Mouse (Mus musculus): Measurements from ENCODE around the gene Ifit1bl2. TPM values are rescaled to one million over a fixed set of nuclear protein-coding genes. Genes with fewer than 3 reads are reported as not detected.
"Not testable (repeated sequence)": the region's sequence is repeated elsewhere in the genome, so short reads cannot be mapped to it uniquely, and the experiment has no call there.

The Ifit1bl2 gene
- polyA plus RNA-seq, 1 experiment from 2014 or later = 0.04 TPM

- Histone ChIP-seq H3K36me3 (no peaks in the 10 kb centered on the region), H3K27ac (no peak overlapping the region), H3K4me3 (no peak overlapping the region), H3K27me3 (ENCODE audit: insufficient read depth, poor library complexity, severe bottlenecking) (no peaks in the 10 kb centered on the region), H3K4me1 (replicated peaks) (no peaks in the 10 kb centered on the region), H3K9me3 (no peaks in the 10 kb centered on the region)
- 80% methylated on average over 5 of the region's 5 CpGs for WGBS
- no peak for DNase-seq (ENCODE audit: low spot score)
Measured at GRCm38 (mm10) chr19:34642616-34643015, 2.1 kb upstream of the Ifit1bl2 start.

GRCm38 (mm10) chr19:34636933-34637557 is 3.5 kb downstream of the Ifit1bl2 start:
- no peak overlapping the region for H3K4me3 ChIP-seq
- no peaks in the 10 kb centered on the region for H3K27me3 ChIP-seq (ENCODE audit: insufficient read depth, poor library complexity, severe bottlenecking)
- DNase-seq (ENCODE audit: low spot score) = peak; percentile 47
- no peaks in the 10 kb centered on the region for H3K9me3 ChIP-seq
- no peak overlapping the region for H3K27ac ChIP-seq
- no peaks in the 10 kb centered on the region for H3K36me3 ChIP-seq
- H3K4me1 ChIP-seq (replicated peaks) = no peaks in the 10 kb centered on the region
- 17% methylated on average over 3 of the region's 3 CpGs for WGBS

- 77% methylated on average over 2 of the region's 2 CpGs for WGBS
- Histone ChIP-seq H3K4me1 (replicated peaks) (no peaks in the 10 kb centered on the region), H3K36me3 (no peaks in the 10 kb centered on the region), H3K27ac (no peak overlapping the region), H3K27me3 (ENCODE audit: insufficient read depth, poor library complexity, severe bottlenecking) (no peaks in the 10 kb centered on the region), H3K9me3 (no peaks in the 10 kb centered on the region), H3K4me3 (no peak overlapping the region)
- no peak for DNase-seq (ENCODE audit: low spot score)
Measured at GRCm38 (mm10) chr19:34633484-34633883, 7.1 kb downstream of the Ifit1bl2 start.

GRCm38 (mm10) chr19:34631487-34631886 is 9.1 kb downstream of the Ifit1bl2 start:
- Histone ChIP-seq H3K4me3 (no peak overlapping the region), H3K4me1 (replicated peaks) (no peaks in the 10 kb centered on the region), H3K27me3 (ENCODE audit: insufficient read depth, poor library complexity, severe bottlenecking) (no peaks in the 10 kb centered on the region), H3K9me3 (no peaks in the 10 kb centered on the region), H3K27ac (no peak overlapping the region), H3K36me3 (no peaks in the 10 kb centered on the region)
- DNase-seq (ENCODE audit: low spot score) = no peak

- WGBS = 79% methylated on average over 2 of the region's 2 CpGs
- no peaks in the 10 kb centered on the region for H3K4me1 ChIP-seq (replicated peaks)
- H3K27ac ChIP-seq = no peak overlapping the region
- H3K27me3 ChIP-seq (ENCODE audit: insufficient read depth, poor library complexity, severe bottlenecking) = no peaks in the 10 kb centered on the region
- no peak for DNase-seq (ENCODE audit: low spot score)
- H3K4me3 ChIP-seq = no peak overlapping the region
- H3K9me3 ChIP-seq = no peaks in the 10 kb centered on the region
- H3K36me3 ChIP-seq = no peaks in the 10 kb centered on the region
Measured at GRCm38 (mm10) chr19:34627496-34627895, 13.0 kb downstream of the Ifit1bl2 start.

GRCm38 (mm10) chr19:34624663-34625062 is 15.9 kb downstream of the Ifit1bl2 start:
- WGBS = 80% methylated on average over 4 of the region's 4 CpGs
- H3K4me3 ChIP-seq = no peak overlapping the region
- H3K27ac ChIP-seq = no peak overlapping the region
- no peaks in the 10 kb centered on the region for H3K27me3 ChIP-seq (ENCODE audit: insufficient read depth, poor library complexity, severe bottlenecking)
- DNase-seq (ENCODE audit: low spot score) = no peak
- no peaks in the 10 kb centered on the region for H3K4me1 ChIP-seq (replicated peaks)
- no peaks in the 10 kb centered on the region for H3K36me3 ChIP-seq
- no peaks in the 10 kb centered on the region for H3K9me3 ChIP-seq

GRCm38 (mm10) chr19:34623781-34624180 is 16.8 kb downstream of the Ifit1bl2 start:
- Histone ChIP-seq H3K27ac (no peak overlapping the region), H3K27me3 (ENCODE audit: insufficient read depth, poor library complexity, severe bottlenecking) (no peaks in the 10 kb centered on the region), H3K9me3 (no peaks in the 10 kb centered on the region), H3K4me1 (replicated peaks) (no peaks in the 10 kb centered on the region), H3K36me3 (no peaks in the 10 kb centered on the region), H3K4me3 (no peak overlapping the region)
- DNase-seq (ENCODE audit: low spot score) = no peak
- WGBS = 94% methylated on average over 6 of the region's 6 CpGs

- 92% methylated on average over 5 of the region's 5 CpGs for WGBS
- Histone ChIP-seq H3K36me3 (no peaks in the 10 kb centered on the region), H3K4me3 (no peak overlapping the region), H3K27ac (no peak overlapping the region), H3K9me3 (no peaks in the 10 kb centered on the region), H3K4me1 (replicated peaks) (no peaks in the 10 kb centered on the region), H3K27me3 (ENCODE audit: insufficient read depth, poor library complexity, severe bottlenecking) (no peaks in the 10 kb centered on the region)
- no peak for DNase-seq (ENCODE audit: low spot score)
Measured at GRCm38 (mm10) chr19:34620871-34621270, 19.7 kb downstream of the Ifit1bl2 start.

- 83% methylated on average over 6 of the region's 11 CpGs for WGBS
- H3K36me3 ChIP-seq; H3K9me3 ChIP-seq; H3K27me3 ChIP-seq (ENCODE audit: insufficient read depth, poor library complexity, severe bottlenecking); H3K4me3 ChIP-seq; DNase-seq (ENCODE audit: low spot score); H3K27ac ChIP-seq; H3K4me1 ChIP-seq (replicated peaks): not testable (repeated sequence)
Measured at GRCm38 (mm10) chr19:34612243-34613001, 28.1 kb downstream of the Ifit1bl2 start.

- DNase-seq (ENCODE audit: low spot score); H3K27ac ChIP-seq; H3K9me3 ChIP-seq; H3K36me3 ChIP-seq; H3K27me3 ChIP-seq (ENCODE audit: insufficient read depth, poor library complexity, severe bottlenecking); H3K4me1 ChIP-seq (replicated peaks); H3K4me3 ChIP-seq: not testable (repeated sequence)
- 77% methylated on average over 3 of the region's 3 CpGs for WGBS
Measured at GRCm38 (mm10) chr19:34610118-34610517, 30.4 kb downstream of the Ifit1bl2 start.

GRCm38 (mm10) chr19:34607237-34608051 is 33.1 kb downstream of the Ifit1bl2 start, which contains the start of gene Ifit3b:
TSS of gene Ifit3b (plus strand) at chr19:34607970.
- WGBS = 60% methylated on average over 4 of the region's 4 CpGs
- H3K4me1 ChIP-seq (replicated peaks); H3K27ac ChIP-seq; H3K36me3 ChIP-seq; DNase-seq (ENCODE audit: low spot score); H3K27me3 ChIP-seq (ENCODE audit: insufficient read depth, poor library complexity, severe bottlenecking); H3K9me3 ChIP-seq; H3K4me3 ChIP-seq: not testable (repeated sequence)

GRCm38 (mm10) chr19:34605472-34605871 is 35.1 kb downstream of the Ifit1bl2 start:
- H3K27me3 ChIP-seq (ENCODE audit: insufficient read depth, poor library complexity, severe bottlenecking) = no peaks in the 10 kb centered on the region
- H3K4me3 ChIP-seq = no peak overlapping the region
- H3K36me3 ChIP-seq = no peaks in the 10 kb centered on the region
- H3K4me1 ChIP-seq (replicated peaks) = no peaks in the 10 kb centered on the region
- WGBS = 88% methylated on average over 3 of the region's 3 CpGs
- DNase-seq (ENCODE audit: low spot score) = no peak
- H3K9me3 ChIP-seq = no peaks in the 10 kb centered on the region
- no peak overlapping the region for H3K27ac ChIP-seq

- 69% methylated on average over 1 of the region's 1 CpGs for WGBS
- not testable (repeated sequence) for H3K27me3 ChIP-seq (ENCODE audit: insufficient read depth, poor library complexity, severe bottlenecking); H3K4me1 ChIP-seq (replicated peaks); H3K4me3 ChIP-seq; H3K9me3 ChIP-seq; H3K27ac ChIP-seq; H3K36me3 ChIP-seq; DNase-seq (ENCODE audit: low spot score)
Measured at GRCm38 (mm10) chr19:34601888-34602287, 38.7 kb downstream of the Ifit1bl2 start, which contains the start of gene Ifit1bl1. TSS of gene Ifit1bl1 (minus strand) at chr19:34601956.
